ENCODE assay signal across 13 mouse cellular contexts in the genomic region with DNA sequence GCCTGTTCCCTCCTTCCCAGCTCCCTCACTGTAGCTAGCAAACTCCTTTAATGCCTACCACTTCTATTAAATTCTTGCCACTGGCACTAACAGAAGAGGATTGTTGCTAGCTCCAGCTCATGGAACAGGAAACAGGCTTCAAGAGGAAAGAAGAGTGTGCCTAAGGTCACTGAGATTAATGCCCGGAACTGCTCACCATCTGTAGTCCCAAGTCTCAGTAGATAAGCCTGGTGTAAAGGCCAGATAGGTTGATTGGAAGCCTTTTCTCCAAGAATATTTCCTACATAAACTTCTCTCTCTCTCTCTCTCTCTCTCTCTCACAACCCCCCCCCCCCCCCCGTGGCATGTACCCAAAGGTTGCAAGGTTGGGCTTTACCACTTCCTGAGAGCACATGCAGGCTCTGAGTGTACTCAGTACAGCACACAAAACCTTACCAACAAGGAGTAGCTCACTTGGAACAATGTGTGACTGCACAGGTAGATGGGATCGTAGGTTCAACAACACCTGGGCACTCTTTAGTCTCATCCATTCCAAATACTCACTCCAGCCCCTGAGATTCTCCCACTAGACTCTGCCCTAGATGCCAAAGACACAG. TPM values are rescaled to one million over a fixed set of nuclear protein-coding genes. Genes with fewer than 3 reads are reported as not detected.
DNase-seq lines count a peak whose midpoint lies in the region; ATAC-seq and TF ChIP-seq lines count a peak whose summit lies in the region.
"Had no signal": no experiment of that assay in that cellular context is flagged by ENCODE, and none has a peak within 500 bp of the region (broad histone marks: within the 10 kb centered on the region; RNA-seq: fewer than 3 reads in every experiment).

No protein-coding gene starts in this region.

- H3K27me3 ChIP-seq in intestine, embryonic 16.5 days (replicated peaks; ENCODE audit: control insufficient read depth, insufficient read depth, low read length): no peaks in the 10 kb centered on the region
- H3K27me3 ChIP-seq in stomach, postnatal 0 days (ENCODE audit: control insufficient read depth, insufficient read depth, low read length): no peaks in the 10 kb centered on the region
- peaks cover 12% of the 10 kb centered on the region; the same call in 1 of the 2 replicates for H3K27me3 ChIP-seq in forebrain, embryonic 15.5 days
- H3K27me3 ChIP-seq: embryonic facial prominence, embryonic 12.5 days had no signal

- no peaks in the 10 kb centered on the region for H3K36me3 ChIP-seq in intestine, embryonic 16.5 days (ENCODE audit: control insufficient read depth, insufficient read depth, low read length)
- H3K36me3 ChIP-seq in stomach, postnatal 0 days (ENCODE audit: control insufficient read depth, insufficient read depth, low read length): no peaks in the 10 kb centered on the region
- H3K36me3 ChIP-seq in forebrain, embryonic 15.5 days: no peaks in the 10 kb centered on the region
- H3K36me3 ChIP-seq: embryonic facial prominence, embryonic 12.5 days; hindbrain, embryonic 13.5 days; midbrain, embryonic 15.5 days had no signal

- peak; percentile 51 for DNase-seq in heart, adult 11 months
- no peak for DNase-seq in heart, postnatal 10 days
- peak; percentile 30 for DNase-seq in thymus, postnatal 0 days (ENCODE audit: low spot score)
- no peak for DNase-seq in thymus, postnatal 4 days
- peak; percentile 25 for DNase-seq in stomach, postnatal 0 days (ENCODE audit: low spot score)
- no peak for DNase-seq in gastrocnemius, adult 18-20 months (ENCODE audit: low spot score)

- WGBS in intestine, embryonic 16.5 days: 61% methylated on average over 2 of the region's 3 CpGs
- 54% methylated on average over 2 of the region's 3 CpGs for WGBS in stomach, postnatal 0 days
- WGBS in forebrain, embryonic 15.5 days: 80% methylated on average over 3 of the region's 3 CpGs

- H3K4me1 ChIP-seq in intestine, embryonic 16.5 days (ENCODE audit: control insufficient read depth, insufficient read depth, low read length): peaks cover 5% of the 10 kb centered on the region; the same call in 1 of the 2 replicates
- no peaks in the 10 kb centered on the region for H3K4me1 ChIP-seq in stomach, postnatal 0 days (replicated peaks; ENCODE audit: control insufficient read depth, insufficient read depth)
- 0 out of 2 replicates have a peak, but pooled peaks cover 4% of the 10 kb centered on the region for H3K4me1 ChIP-seq in forebrain, embryonic 15.5 days
- H3K4me1 ChIP-seq: embryonic facial prominence, embryonic 12.5 days; hindbrain, embryonic 13.5 days had no signal

- intact Hi-C loops in heart, postnatal 10 days (cut with DNase I): loop anchor here (5.0 kb wide), 1 partner anchor 170 kb away; no protein-coding TSS in a partner anchor

- H3K9me3 ChIP-seq in intestine, embryonic 16.5 days (ENCODE audit: control insufficient read depth, low read length): no peaks in the 10 kb centered on the region
- H3K9me3 ChIP-seq in stomach, postnatal 0 days (ENCODE audit: control insufficient read depth, low read length): no peaks in the 10 kb centered on the region
- no peaks in the 10 kb centered on the region for H3K9me3 ChIP-seq in forebrain, embryonic 15.5 days
- H3K9me3 ChIP-seq: embryonic facial prominence, embryonic 12.5 days; hindbrain, embryonic 13.5 days; midbrain, embryonic 15.5 days had no signal

- H3K4me3 ChIP-seq in intestine, embryonic 16.5 days (ENCODE audit: low read length): no peak overlapping the region
- H3K4me3 ChIP-seq in stomach, postnatal 0 days (ENCODE audit: low read depth, low read length): no peak overlapping the region
- H3K4me3 ChIP-seq in forebrain, embryonic 15.5 days: no peak overlapping the region
- H3K4me3 ChIP-seq: embryonic facial prominence, embryonic 12.5 days; hindbrain, embryonic 13.5 days; midbrain, embryonic 15.5 days had no signal

- peak overlapping the region; percentile 75 for H3K27ac ChIP-seq in intestine, embryonic 16.5 days (ENCODE audit: low read length)
- H3K27ac ChIP-seq in stomach, postnatal 0 days (replicated peaks): no peak overlapping the region
- no peak overlapping the region for H3K27ac ChIP-seq in forebrain, embryonic 15.5 days (replicated peaks)
- H3K27ac ChIP-seq: embryonic facial prominence, embryonic 12.5 days; hindbrain, embryonic 13.5 days; midbrain, embryonic 15.5 days had no signal

- peak overlapping the region; percentile 11; the same call in 1 of the 2 replicates for H3K4me2 ChIP-seq in intestine, embryonic 16.5 days (ENCODE audit: low read depth, low read length)
- no peak overlapping the region for H3K4me2 ChIP-seq in stomach, postnatal 0 days (replicated peaks; ENCODE audit: low read depth)
- H3K4me2 ChIP-seq in forebrain, embryonic 15.5 days (replicated peaks): no peak overlapping the region
- H3K4me2 ChIP-seq: embryonic facial prominence, embryonic 12.5 days; hindbrain, embryonic 13.5 days; midbrain, embryonic 15.5 days had no signal

- TF ChIP-seq EP300 in stomach, postnatal 0 days (optimal IDR thresholded peaks at IDR 0.05): no peak

- no peak for TF ChIP-seq CTCF in stomach, postnatal 0 days (IDR thresholded peaks at IDR 0.05; ENCODE audit: low read depth)

- no peak overlapping the region for H3K9ac ChIP-seq in intestine, embryonic 16.5 days (ENCODE audit: low read depth, low read length)
- no peak overlapping the region for H3K9ac ChIP-seq in stomach, postnatal 0 days (ENCODE audit: low read length)
- H3K9ac ChIP-seq in forebrain, embryonic 15.5 days (replicated peaks): no peak overlapping the region
- H3K9ac ChIP-seq: embryonic facial prominence, embryonic 12.5 days; hindbrain, embryonic 13.5 days; midbrain, embryonic 15.5 days had no signal

- ATAC-seq in intestine, embryonic 16.5 days: peak; percentile 88
- peak; percentile 70 for ATAC-seq in stomach, postnatal 0 days (ENCODE audit: low FRiP score, low TSS enrichment)
- ATAC-seq in forebrain, embryonic 15.5 days (replicated peaks): no peak

RNA-seq across cellular contexts. Expression of a gene that starts 5.2 kb away (rescaled TPM):
- total RNA-seq in heart, postnatal 10 days (2021): 10 to 100 TPM; 36.7 to 38.9 TPM
- 24.5 and 28.3 TPM in 2 replicates for polyA plus RNA-seq in thymus, postnatal 0 days (2015; fragmentation: Nextera tagmentation; extraction: Ambion mirVana)
- polyA plus RNA-seq in intestine, embryonic 16.5 days (2015; fragmentation: Nextera tagmentation; extraction: Ambion mirVana): 32.9 and 33.3 TPM in 2 replicates
- polyA plus RNA-seq in stomach, postnatal 0 days (2015; fragmentation: Nextera tagmentation; extraction: Ambion mirVana): 16.3 and 17.0 TPM in 2 replicates
- polyA plus RNA-seq in forebrain, embryonic 15.5 days (2015; fragmentation: Nextera tagmentation; extraction: Ambion mirVana): 19.6 and 20.2 TPM in 2 replicates
- total RNA-seq in gastrocnemius, adult 18-20 months (2021): 10 to 100 TPM; 46.2 to 49.5 TPM

RNA-seq across cellular contexts. Expression of a gene that starts 48.5 kb away (rescaled TPM):
- under 1 TPM; 0.35 to 0.67 TPM for total RNA-seq in heart, postnatal 10 days (2021)
- 0.27 and 0.35 TPM in 2 replicates for polyA plus RNA-seq in thymus, postnatal 0 days (2015; fragmentation: Nextera tagmentation; extraction: Ambion mirVana)
- 0.23 and 0.34 TPM in 2 replicates for polyA plus RNA-seq in intestine, embryonic 16.5 days (2015; fragmentation: Nextera tagmentation; extraction: Ambion mirVana)
- polyA plus RNA-seq in stomach, postnatal 0 days (2015; fragmentation: Nextera tagmentation; extraction: Ambion mirVana): 0.21 TPM in 2 replicates
- polyA plus RNA-seq in forebrain, embryonic 15.5 days (2015; fragmentation: Nextera tagmentation; extraction: Ambion mirVana): 0.59 TPM in 1 of 2 replicates, not detected in the other
- 1 to 10 TPM; 2.8 to 4.0 TPM for total RNA-seq in gastrocnemius, adult 18-20 months (2021)
- total RNA-seq: liver, adult 2 months had no signal
- polyA plus RNA-seq: heart, embryonic 16.5 days had no signal

RNA-seq across cellular contexts. Expression of a gene that starts 52.3 kb away (rescaled TPM):
- total RNA-seq in heart, postnatal 10 days (2021): 10 to 100 TPM; 53.1 to 54.6 TPM
- 42.7 and 51.1 TPM in 2 replicates for polyA plus RNA-seq in thymus, postnatal 0 days (2015; fragmentation: Nextera tagmentation; extraction: Ambion mirVana)
- polyA plus RNA-seq in intestine, embryonic 16.5 days (2015; fragmentation: Nextera tagmentation; extraction: Ambion mirVana): 47.5 and 52.8 TPM in 2 replicates
- polyA plus RNA-seq in stomach, postnatal 0 days (2015; fragmentation: Nextera tagmentation; extraction: Ambion mirVana): 30.4 and 30.6 TPM in 2 replicates
- polyA plus RNA-seq in forebrain, embryonic 15.5 days (2015; fragmentation: Nextera tagmentation; extraction: Ambion mirVana): 34.6 and 37.5 TPM in 2 replicates
- 10 to 100 TPM; 56.9 to 58.7 TPM for total RNA-seq in gastrocnemius, adult 18-20 months (2021)

Comparison
In these comparisons a context has a peak if more than half of its experiments do, and no peak if none do; other contexts are left out.
1. DNase-seq: peak in heart, adult 11 months (single experiment), thymus, postnatal 0 days (single experiment) and stomach, postnatal 0 days (single experiment); none in heart, postnatal 10 days (0 of 2), thymus, postnatal 4 days (single experiment) and gastrocnemius, adult 18-20 months (single experiment).